Mouse (Mus musculus) E14TG2a.4 (cell line): ENCODE results near the gene Asic3.

Experiments used
- CTCF ChIP-seq: conservative IDR thresholded peaks from 2 replicates; pipeline ENCODE4 v1.5.1; 2014; ENCODE audit warnings: low read length
- NANOG ChIP-seq: IDR thresholded peaks from 2 replicates; pipeline ENCODE4 v1.6.1; 2014; ENCODE audit warnings: borderline replicate concordance, low read length, mixed read lengths
- POU5F1 ChIP-seq: IDR thresholded peaks from 2 replicates; pipeline ENCODE4 v1.6.1; 2014; ENCODE audit warnings: low read length, borderline replicate concordance

- TF ChIP-seq NANOG (no peak), CTCF (no peak), POU5F1 (no peak)
These were observed 746 bp downstream of the Asic3 start for GRCm38 (mm10) chr5:24413938-24414337.
